Mouse (Mus musculus): ENCODE results near the gene Trem1.

DNA sequence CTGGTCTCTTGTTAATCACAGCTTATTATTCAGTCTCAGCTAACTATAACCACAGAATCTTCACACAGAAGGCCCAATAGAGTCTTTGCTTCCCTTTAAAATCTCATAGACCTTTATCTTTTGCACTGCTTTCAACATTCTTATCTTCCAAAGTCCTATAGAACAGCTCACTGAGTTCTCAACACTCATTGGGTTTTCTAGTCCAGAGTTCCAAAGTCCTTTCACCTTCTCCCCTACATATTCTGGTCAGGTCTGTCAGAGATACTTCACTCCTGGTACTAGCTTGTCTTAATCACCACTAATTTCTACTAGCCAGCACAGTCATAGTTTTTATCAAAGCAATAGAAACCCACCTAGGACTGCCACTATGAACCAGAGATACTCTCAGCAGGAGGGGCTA, 24.0 kb downstream of the Trem1 start:
- TF ChIP-seq CTCF (IDR thresholded peaks at IDR 0.05; ENCODE audit: insufficient read depth, low read length) (no peak), POLR2A (IDR thresholded peaks at IDR 0.05; ENCODE audit: borderline replicate concordance, extremely low read depth, low read depth, low read length) (no peak)

Data from lung, adult 2 months (tissue).